Mouse (Mus musculus): ENCODE measurements around the gene Vmn2r124. TPM values are rescaled to one million over a fixed set of nuclear protein-coding genes. Genes with fewer than 3 reads are reported as not detected.
"Not testable (repeated sequence)": the region's sequence is repeated elsewhere in the genome, so short reads cannot be mapped to it uniquely, and the experiment has no call there.

Vmn2r124 gene
- polyA plus RNA-seq (2012; ENCODE audit: insufficient read depth, low replicate concordance), result not detected in 2 replicates

DNA sequence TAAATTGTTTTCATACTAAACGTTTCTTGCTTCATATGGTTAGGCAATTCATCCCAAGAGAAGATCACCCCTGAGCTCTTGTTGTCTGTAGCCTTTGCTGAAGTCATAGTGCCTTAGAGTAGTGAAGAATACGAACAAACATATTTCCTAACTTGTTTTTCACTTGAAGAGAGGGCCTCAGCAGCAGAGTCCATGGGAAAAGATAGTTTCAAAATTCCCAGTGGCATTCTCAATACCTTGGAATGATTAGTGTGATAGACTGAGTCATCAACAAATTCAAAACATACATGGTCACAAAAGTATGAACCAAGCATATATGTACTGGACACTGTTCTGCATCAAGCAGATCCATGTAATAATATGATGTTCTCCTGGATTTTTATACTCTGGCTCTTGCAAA lies at the start of gene Vmn2r124:
Gene Vmn2r124 (plus strand): TSS at position 301 of the 400 bp plus-strand sequence.
- Histone ChIP-seq H3K4me1 (no peaks in the 10 kb centered on the region), H3K27me3 (replicated peaks) (no peaks in the 10 kb centered on the region), H3K4me3 (replicated peaks) (no peak within 1 kb of the TSS), H3K36me3 (replicated peaks; ENCODE audit: low read length) (no peaks in the 10 kb centered on the region), H3K9me3 (no peaks in the 10 kb centered on the region)
- TF ChIP-seq FLI1 (IDR thresholded peaks at IDR 0.05; ENCODE audit: low read length), result no peak
- TF ChIP-seq GATA1 (IDR thresholded peaks at IDR 0.05; ENCODE audit: borderline replicate concordance, low read length), result no peak

DNA sequence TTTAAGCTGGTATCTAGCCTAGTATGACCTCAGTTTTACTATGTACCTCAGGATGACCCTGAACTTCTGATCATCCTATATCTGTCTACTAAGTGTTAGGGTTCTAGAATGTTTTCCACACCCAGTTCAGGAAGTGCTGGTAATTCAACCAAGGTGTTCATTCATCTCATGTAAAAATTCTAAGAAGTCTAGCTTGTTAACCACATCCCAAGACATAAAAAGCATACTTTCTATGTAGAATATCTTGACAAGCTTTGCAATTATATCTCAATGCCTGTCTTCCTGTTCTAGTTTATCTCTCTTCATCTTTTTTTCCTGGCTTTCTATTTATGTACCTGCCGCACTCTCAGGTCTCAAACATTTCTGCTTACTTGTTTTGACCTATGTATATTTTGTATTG lies 44.5 kb upstream of the Vmn2r124 start:
- TF ChIP-seq GATA1 (IDR thresholded peaks at IDR 0.05; ENCODE audit: borderline replicate concordance, low read length) (no peak), FLI1 (IDR thresholded peaks at IDR 0.05; ENCODE audit: low read length) (no peak)
- Histone ChIP-seq H3K9me3 (no peaks in the 10 kb centered on the region), H3K4me1 (no peaks in the 10 kb centered on the region), H3K36me3 (replicated peaks; ENCODE audit: low read length) (no peaks in the 10 kb centered on the region), H3K4me3 (replicated peaks) (no peak overlapping the region), H3K27me3 (replicated peaks) (no peaks in the 10 kb centered on the region)

DNA sequence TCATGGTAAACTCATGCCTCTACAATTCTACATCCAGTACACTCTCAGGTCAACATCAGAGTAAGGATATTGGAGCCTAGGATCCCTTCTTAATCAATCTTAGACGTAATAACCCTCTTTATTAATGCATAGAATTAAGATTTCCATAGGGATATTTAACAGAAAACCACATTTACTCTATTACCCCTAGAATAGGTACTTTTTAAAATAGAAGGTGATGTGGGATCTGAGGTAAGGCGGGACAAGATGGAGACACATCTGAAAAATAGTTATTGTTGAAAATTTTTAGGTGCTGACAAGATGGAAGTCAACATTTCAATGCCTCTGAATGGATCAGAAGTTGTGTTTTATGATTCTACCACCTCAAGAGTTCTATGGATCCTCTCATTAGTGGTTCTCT lies 27.8 kb upstream of the Vmn2r124 start, which contains the start of gene Fpr-rs4:
Gene Fpr-rs4 (plus strand): TSS at position 301 of the 400 bp plus-strand sequence.
- no peaks in the 10 kb centered on the region for H3K36me3 ChIP-seq (replicated peaks; ENCODE audit: low read length)
- no peaks in the 10 kb centered on the region for H3K4me1 ChIP-seq
- H3K4me3 ChIP-seq (replicated peaks), result no peak within 1 kb of the TSS
- H3K27me3 ChIP-seq (replicated peaks), result no peaks in the 10 kb centered on the region
- no peak for TF ChIP-seq GATA1 (IDR thresholded peaks at IDR 0.05; ENCODE audit: borderline replicate concordance, low read length)
- no peak for TF ChIP-seq FLI1 (IDR thresholded peaks at IDR 0.05; ENCODE audit: low read length)
- H3K9me3 ChIP-seq, result no peaks in the 10 kb centered on the region

DNA sequence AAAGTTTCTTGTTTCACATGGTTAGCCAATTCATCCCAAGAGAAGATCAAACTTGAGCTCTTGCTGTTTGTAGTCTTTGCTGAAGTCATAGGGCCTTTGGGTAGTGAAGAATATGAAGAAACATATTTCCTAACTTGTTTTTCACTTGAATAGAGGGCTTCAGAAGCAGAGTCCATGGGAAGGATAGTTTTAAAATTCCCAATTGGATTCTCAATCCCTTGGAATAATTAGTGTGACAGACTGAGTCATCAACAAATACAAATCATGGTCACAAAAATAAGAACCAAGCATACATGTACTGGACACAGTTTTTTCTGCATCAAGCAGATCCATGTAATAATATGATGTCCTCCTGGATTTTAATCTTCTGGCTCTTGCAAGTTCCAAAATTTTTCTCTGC lies 35.5 kb downstream of the Vmn2r124 start, which contains the start of gene Vmn2r91:
Gene Vmn2r91 (plus strand): TSS at position 301 of the 400 bp plus-strand sequence.
- H3K36me3 ChIP-seq (replicated peaks; ENCODE audit: low read length); H3K4me1 ChIP-seq; H3K27me3 ChIP-seq (replicated peaks); H3K4me3 ChIP-seq (replicated peaks); H3K9me3 ChIP-seq: not testable (repeated sequence)

DNA sequence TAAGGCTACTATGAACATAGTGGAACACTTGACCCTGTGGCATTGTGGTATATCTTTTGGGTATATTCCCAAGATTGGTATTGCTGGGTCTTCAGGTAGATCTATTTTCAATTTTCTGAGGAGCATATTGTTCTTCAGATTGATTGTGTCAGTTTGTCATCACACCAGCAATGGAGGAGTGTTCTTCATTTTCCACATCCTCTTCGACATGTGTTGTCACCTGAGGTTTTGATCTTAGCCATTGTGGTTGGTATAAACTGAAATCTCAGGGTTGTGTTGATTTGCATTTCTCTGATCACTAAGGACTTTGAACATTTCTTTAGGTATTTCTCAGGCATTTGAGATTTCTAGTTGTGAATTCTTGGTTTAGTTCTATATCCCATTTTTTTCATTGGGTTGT lies 46.4 kb downstream of the Vmn2r124 start:
- not testable (repeated sequence) for H3K9me3 ChIP-seq; H3K36me3 ChIP-seq (replicated peaks; ENCODE audit: low read length); H3K4me3 ChIP-seq (replicated peaks); H3K27me3 ChIP-seq (replicated peaks); H3K4me1 ChIP-seq

DNA sequence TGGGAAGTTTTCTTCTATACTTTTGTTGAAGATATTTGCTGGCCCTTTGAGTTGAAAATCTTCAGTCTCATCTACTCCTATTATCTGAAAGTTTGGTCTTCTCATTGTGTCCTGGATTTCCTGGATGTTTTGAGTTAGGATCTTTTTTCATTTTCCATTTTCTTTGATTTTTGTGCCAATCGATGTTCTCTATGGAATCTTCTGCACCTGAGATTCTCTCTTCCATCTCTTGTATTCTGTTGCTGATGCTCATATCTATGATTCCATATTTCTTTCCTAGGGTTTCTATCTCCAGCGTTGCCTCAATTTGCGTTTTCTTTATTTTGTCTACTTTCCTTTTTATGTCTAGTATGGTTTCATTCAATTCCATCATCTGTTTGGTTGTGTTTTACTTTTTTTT lies 53.0 kb downstream of the Vmn2r124 start:
- H3K4me1 ChIP-seq; H3K9me3 ChIP-seq; H3K27me3 ChIP-seq (replicated peaks); H3K36me3 ChIP-seq (replicated peaks; ENCODE audit: low read length); H3K4me3 ChIP-seq (replicated peaks): not testable (repeated sequence)

Other genes starting within 250 kb of the Vmn2r124 start
- 5.5 TPM in 1 of 2 replicates, not detected in the other for gene Spaca6, start 222.3 kb upstream of the Vmn2r124 start, polyA plus RNA-seq (2012; ENCODE audit: insufficient read depth, low replicate concordance)
- gene Has1, start 194.2 kb upstream of the Vmn2r124 start, polyA plus RNA-seq (2012; ENCODE audit: insufficient read depth, low replicate concordance), result not detected in 2 replicates
- 0.76 TPM in 1 of 2 replicates, not detected in the other for gene Fpr1, start 165.5 kb upstream of the Vmn2r124 start, polyA plus RNA-seq (2012; ENCODE audit: insufficient read depth, low replicate concordance)
- 1.1 TPM in 1 of 2 replicates, not detected in the other for gene Fpr2, start 161.6 kb upstream of the Vmn2r124 start, polyA plus RNA-seq (2012; ENCODE audit: insufficient read depth, low replicate concordance)
- gene Fpr3, start 161.6 kb upstream of the Vmn2r124 start, polyA plus RNA-seq (2012; ENCODE audit: insufficient read depth, low replicate concordance), result not detected in 2 replicates
- gene Fpr-rs4, start 27.7 kb upstream of the Vmn2r124 start, polyA plus RNA-seq (2012; ENCODE audit: insufficient read depth, low replicate concordance), result not detected in 2 replicates
- not detected in 2 replicates for gene Vmn2r91, start 35.6 kb downstream of the Vmn2r124 start, polyA plus RNA-seq (2012; ENCODE audit: insufficient read depth, low replicate concordance)
- not detected in 2 replicates for gene Vmn2r92, start 102.5 kb downstream of the Vmn2r124 start, polyA plus RNA-seq (2012; ENCODE audit: insufficient read depth, low replicate concordance)
- not detected in 2 replicates for gene Vmn2r94, start 228.3 kb downstream of the Vmn2r124 start, polyA plus RNA-seq (2012; ENCODE audit: insufficient read depth, low replicate concordance)
- not detected in 2 replicates for gene Vmn2r93, start 248.7 kb downstream of the Vmn2r124 start, polyA plus RNA-seq (2012; ENCODE audit: insufficient read depth, low replicate concordance)